Mouse (Mus musculus): ENCODE data around the gene Dguok. TPM values are rescaled to one million over a fixed set of nuclear protein-coding genes. Genes with fewer than 3 reads are reported as not detected.

The Dguok gene
- polyA plus RNA-seq, 1 experiment from 2014 or later: 57.3 TPM

- Histone ChIP-seq H3K9me3 (ENCODE audit: control insufficient read depth, low read length) (no peaks in the 10 kb centered on the region), H3K9ac (ENCODE audit: low read length) (no peak overlapping the region), H3K4me3 (ENCODE audit: low read depth, low read length) (no peak overlapping the region), H3K27ac (ENCODE audit: low read depth, low read length) (no peak overlapping the region), H3K36me3 (ENCODE audit: control insufficient read depth, insufficient read depth, low read length) (no peaks in the 10 kb centered on the region), H3K4me1 (ENCODE audit: control insufficient read depth, insufficient read depth, low read length) (no peaks in the 10 kb centered on the region), H3K27me3 (ENCODE audit: control insufficient read depth, insufficient read depth, low read length) (no peaks in the 10 kb centered on the region), H3K4me2 (no peak overlapping the region)
- ATAC-seq (ENCODE audit: low FRiP score): no peak
- 71% methylated on average over 2 of the region's 2 CpGs for WGBS
- no peak for DNase-seq (ENCODE audit: low spot score, missing footprints)
These were observed 25.8 kb upstream of the Dguok start for GRCm38 (mm10) chr6:83532608-83533007.

- no peak overlapping the region; the same call in 1 of the 2 replicates for H3K9ac ChIP-seq (ENCODE audit: low read length)
- ATAC-seq (ENCODE audit: low FRiP score) (no peak), DNase-seq (ENCODE audit: low spot score, missing footprints) (no peak)
These were observed 16.4 kb upstream of the Dguok start for GRCm38 (mm10) chr6:83523194-83523593.

GRCm38 (mm10) chr6:83521784-83522183 is 15.0 kb upstream of the Dguok start:
- Histone ChIP-seq H3K36me3 (ENCODE audit: control insufficient read depth, insufficient read depth, low read length) (no peaks in the 10 kb centered on the region), H3K27me3 (ENCODE audit: control insufficient read depth, insufficient read depth, low read length) (no peaks in the 10 kb centered on the region), H3K4me1 (ENCODE audit: control insufficient read depth, insufficient read depth, low read length) (no peaks in the 10 kb centered on the region), H3K9ac (ENCODE audit: low read length) (no peak overlapping the region), H3K4me2 (no peak overlapping the region), H3K9me3 (ENCODE audit: control insufficient read depth, low read length) (no peaks in the 10 kb centered on the region), H3K4me3 (ENCODE audit: low read depth, low read length) (no peak overlapping the region), H3K27ac (ENCODE audit: low read depth, low read length) (no peak overlapping the region)
- ATAC-seq (ENCODE audit: low FRiP score): no peak
- DNase-seq (ENCODE audit: low spot score, missing footprints): no peak
- 77% methylated on average over 6 of the region's 6 CpGs for WGBS

More at GRCm38 (mm10) chr6:83523194-83523593, 16.4 kb upstream of the Dguok start:
- H3K27me3 ChIP-seq (ENCODE audit: control insufficient read depth, insufficient read depth, low read length): no peaks in the 10 kb centered on the region
- H3K9me3 ChIP-seq (ENCODE audit: control insufficient read depth, low read length): no peaks in the 10 kb centered on the region
- H3K27ac ChIP-seq (ENCODE audit: low read depth, low read length): no peak overlapping the region
- H3K4me3 ChIP-seq (ENCODE audit: low read depth, low read length): no peak overlapping the region
- no peak overlapping the region for H3K4me2 ChIP-seq
- H3K4me1 ChIP-seq (ENCODE audit: control insufficient read depth, insufficient read depth, low read length): no peaks in the 10 kb centered on the region
- no peaks in the 10 kb centered on the region for H3K36me3 ChIP-seq (ENCODE audit: control insufficient read depth, insufficient read depth, low read length)
- whole genome bisulfite sequencing: 71% methylated on average over 6 of the region's 6 CpGs

GRCm38 (mm10) chr6:83518637-83519036 is 11.9 kb upstream of the Dguok start:
- H3K4me1 ChIP-seq (ENCODE audit: control insufficient read depth, insufficient read depth, low read length): no peaks in the 10 kb centered on the region
- no peaks in the 10 kb centered on the region for H3K27me3 ChIP-seq (ENCODE audit: control insufficient read depth, insufficient read depth, low read length)
- no peaks in the 10 kb centered on the region for H3K9me3 ChIP-seq (ENCODE audit: control insufficient read depth, low read length)
- ATAC-seq (ENCODE audit: low FRiP score) (no peak), DNase-seq (ENCODE audit: low spot score, missing footprints) (no peak)
- no peak overlapping the region for H3K9ac ChIP-seq (ENCODE audit: low read length)
- no peaks in the 10 kb centered on the region for H3K36me3 ChIP-seq (ENCODE audit: control insufficient read depth, insufficient read depth, low read length)
- no peak overlapping the region for H3K27ac ChIP-seq (ENCODE audit: low read depth, low read length)
- H3K4me3 ChIP-seq (ENCODE audit: low read depth, low read length): no peak overlapping the region
- H3K4me2 ChIP-seq: no peak overlapping the region
- WGBS: 86% methylated on average over 3 of the region's 3 CpGs

GRCm38 (mm10) chr6:83515172-83515571 is 8.4 kb upstream of the Dguok start:
- H3K27ac ChIP-seq (ENCODE audit: low read depth, low read length): no peak overlapping the region
- no peak overlapping the region for H3K4me2 ChIP-seq
- DNase-seq (ENCODE audit: low spot score, missing footprints): no peak
- H3K9ac ChIP-seq (ENCODE audit: low read length): no peak overlapping the region
- no peaks in the 10 kb centered on the region for H3K4me1 ChIP-seq (ENCODE audit: control insufficient read depth, insufficient read depth, low read length)
- no peak for ATAC-seq (ENCODE audit: low FRiP score)
- no peaks in the 10 kb centered on the region for H3K27me3 ChIP-seq (ENCODE audit: control insufficient read depth, insufficient read depth, low read length)
- no peaks in the 10 kb centered on the region for H3K36me3 ChIP-seq (ENCODE audit: control insufficient read depth, insufficient read depth, low read length)
- 74% methylated on average over 3 of the region's 3 CpGs for WGBS
- no peak overlapping the region for H3K4me3 ChIP-seq (ENCODE audit: low read depth, low read length)
- no peaks in the 10 kb centered on the region for H3K9me3 ChIP-seq (ENCODE audit: control insufficient read depth, low read length)

- Histone ChIP-seq H3K4me2 (no peak overlapping the region), H3K4me3 (ENCODE audit: low read depth, low read length) (no peak overlapping the region), H3K27ac (ENCODE audit: low read depth, low read length) (no peak overlapping the region), H3K4me1 (ENCODE audit: control insufficient read depth, insufficient read depth, low read length) (no peaks in the 10 kb centered on the region), H3K9ac (ENCODE audit: low read length) (no peak overlapping the region), H3K36me3 (ENCODE audit: control insufficient read depth, insufficient read depth, low read length) (no peaks in the 10 kb centered on the region), H3K27me3 (ENCODE audit: control insufficient read depth, insufficient read depth, low read length) (no peaks in the 10 kb centered on the region), H3K9me3 (ENCODE audit: control insufficient read depth, low read length) (no peaks in the 10 kb centered on the region)
- 33% methylated on average over 1 of the region's 1 CpGs for WGBS
- ATAC-seq (ENCODE audit: low FRiP score) (0 out of 2 replicates have a peak, but pooled peaks have one; percentile 35), DNase-seq (ENCODE audit: low spot score, missing footprints) (peak; percentile 87)
These were observed 5.7 kb upstream of the Dguok start for GRCm38 (mm10) chr6:83512495-83512894.

GRCm38 (mm10) chr6:83510210-83510609 is 3.4 kb upstream of the Dguok start:
- Histone ChIP-seq H3K36me3 (ENCODE audit: control insufficient read depth, insufficient read depth, low read length) (no peaks in the 10 kb centered on the region), H3K4me1 (ENCODE audit: control insufficient read depth, insufficient read depth, low read length) (peaks cover 4% of the 10 kb centered on the region), H3K27ac (ENCODE audit: low read depth, low read length) (no peak overlapping the region), H3K4me2 (no peak overlapping the region), H3K4me3 (ENCODE audit: low read depth, low read length) (no peak overlapping the region), H3K27me3 (ENCODE audit: control insufficient read depth, insufficient read depth, low read length) (no peaks in the 10 kb centered on the region), H3K9me3 (ENCODE audit: control insufficient read depth, low read length) (no peaks in the 10 kb centered on the region), H3K9ac (ENCODE audit: low read length) (no peak overlapping the region)
- DNase-seq (ENCODE audit: low spot score, missing footprints) (no peak), ATAC-seq (ENCODE audit: low FRiP score) (no peak)
- 65% methylated on average over 2 of the region's 2 CpGs for WGBS

GRCm38 (mm10) chr6:83509442-83509841 is 2.7 kb upstream of the Dguok start:
- Histone ChIP-seq H3K27me3 (ENCODE audit: control insufficient read depth, insufficient read depth, low read length) (no peaks in the 10 kb centered on the region), H3K27ac (ENCODE audit: low read depth, low read length) (no peak overlapping the region), H3K4me1 (ENCODE audit: control insufficient read depth, insufficient read depth, low read length) (peaks cover 4% of the 10 kb centered on the region), H3K9me3 (ENCODE audit: control insufficient read depth, low read length) (no peaks in the 10 kb centered on the region), H3K36me3 (ENCODE audit: control insufficient read depth, insufficient read depth, low read length) (no peaks in the 10 kb centered on the region), H3K4me2 (no peak overlapping the region), H3K9ac (ENCODE audit: low read length) (no peak overlapping the region), H3K4me3 (ENCODE audit: low read depth, low read length) (no peak overlapping the region)
- DNase-seq (ENCODE audit: low spot score, missing footprints): no peak
- WGBS: 40% methylated on average over 8 of the region's 8 CpGs
- ATAC-seq (ENCODE audit: low FRiP score): no peak

- ATAC-seq (ENCODE audit: low FRiP score) (peak; percentile 45; the same call in 1 of the 2 replicates), DNase-seq (ENCODE audit: low spot score, missing footprints) (no peak)
- H3K9me3 ChIP-seq (ENCODE audit: control insufficient read depth, low read length): no peaks in the 10 kb centered on the region
- peak overlapping the region; percentile 87 for H3K9ac ChIP-seq (ENCODE audit: low read length)
- H3K27me3 ChIP-seq (ENCODE audit: control insufficient read depth, insufficient read depth, low read length): no peaks in the 10 kb centered on the region
- no peaks in the 10 kb centered on the region for H3K36me3 ChIP-seq (ENCODE audit: control insufficient read depth, insufficient read depth, low read length)
- H3K4me3 ChIP-seq (ENCODE audit: low read depth, low read length): peak overlapping the region; percentile 83
- peaks cover 4% of the 10 kb centered on the region for H3K4me1 ChIP-seq (ENCODE audit: control insufficient read depth, insufficient read depth, low read length)
- 32% methylated on average over 6 of the region's 6 CpGs for WGBS
- peak overlapping the region; percentile 77; the same call in 1 of the 2 replicates for H3K27ac ChIP-seq (ENCODE audit: low read depth, low read length)
- peak overlapping the region; percentile 76 for H3K4me2 ChIP-seq
These were observed 388 bp upstream of the Dguok start for GRCm38 (mm10) chr6:83507168-83507546.

GRCm38 (mm10) chr6:83505554-83505953 is 1.2 kb downstream of the Dguok start:
- no peak overlapping the region for H3K27ac ChIP-seq (ENCODE audit: low read depth, low read length)
- H3K4me1 ChIP-seq (ENCODE audit: control insufficient read depth, insufficient read depth, low read length): peaks cover 4% of the 10 kb centered on the region
- H3K36me3 ChIP-seq (ENCODE audit: control insufficient read depth, insufficient read depth, low read length): no peaks in the 10 kb centered on the region
- H3K9ac ChIP-seq (ENCODE audit: low read length): no peak overlapping the region
- H3K27me3 ChIP-seq (ENCODE audit: control insufficient read depth, insufficient read depth, low read length): no peaks in the 10 kb centered on the region
- no peak overlapping the region for H3K4me3 ChIP-seq (ENCODE audit: low read depth, low read length)
- peak overlapping the region; percentile 76 for H3K4me2 ChIP-seq
- WGBS: 89% methylated on average over 4 of the region's 4 CpGs
- no peaks in the 10 kb centered on the region for H3K9me3 ChIP-seq (ENCODE audit: control insufficient read depth, low read length)
- no peak for ATAC-seq (ENCODE audit: low FRiP score)
- no peak for DNase-seq (ENCODE audit: low spot score, missing footprints)
